Mouse (Mus musculus): ENCODE measurements at regions not wholly inside any gene's neighbourhood (a gene's known extent, or its start where the extent isn't known, plus 50 kb on each side); places are given as distances from the start of the nearest gene placed in this dataset.

DNA sequence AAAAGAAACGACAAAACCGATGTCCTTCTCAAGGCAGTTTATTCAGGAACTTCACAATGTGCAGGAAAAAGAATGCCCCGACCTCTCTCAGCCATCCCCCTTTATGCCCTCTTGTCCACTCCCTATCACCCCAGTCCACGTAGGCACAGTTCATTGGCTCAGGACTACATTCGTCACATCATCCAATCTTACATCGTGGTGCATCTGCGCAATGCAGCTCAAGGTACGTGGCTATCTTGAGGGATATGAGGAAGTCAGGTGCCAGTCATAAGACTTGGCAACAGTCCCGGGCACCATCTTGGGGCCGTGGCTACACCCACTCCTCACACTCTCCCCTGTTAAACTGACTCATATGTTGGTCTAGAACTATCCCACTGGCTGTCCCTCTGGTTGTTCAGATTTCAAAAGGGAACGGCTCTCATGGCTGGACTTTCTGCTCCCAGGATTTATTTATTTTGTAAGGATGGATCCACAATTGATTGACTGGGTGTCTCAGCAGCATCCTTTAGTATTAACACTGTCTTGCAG, 87.4 kb upstream of the Olfr1402 start:
- peak in 1 of 2 experiments; percentile 35 for DNase-seq (ENCODE audit: low spot score in 2 of 2)

DNA sequence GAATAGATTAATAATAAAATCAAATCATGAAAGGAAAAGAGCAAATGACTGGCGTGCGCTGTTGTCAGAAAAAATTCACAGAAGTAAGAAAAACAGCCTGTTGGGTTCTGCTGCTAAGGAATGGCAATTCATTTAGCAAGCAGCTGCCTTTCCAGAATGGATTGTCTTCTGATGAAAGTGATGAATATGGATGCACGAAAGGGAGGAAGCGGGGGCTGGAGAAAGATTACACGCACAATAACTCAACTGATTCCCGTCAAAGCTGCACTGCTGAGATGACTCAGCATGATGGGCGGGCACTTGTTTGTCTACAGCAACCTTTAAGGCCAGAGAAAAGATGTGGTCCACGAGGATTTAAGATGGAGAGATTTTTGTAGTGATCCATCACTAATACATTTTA, 85.4 kb upstream of the Olfr1402 start:
- peak in 1 of 2 experiments; percentile 48 for DNase-seq (ENCODE audit: low spot score in 2 of 2)

GRCm38 (mm10) chr3:97491904-97492303, 70.1 kb upstream of the Olfr1402 start:
- no peak for DNase-seq (ENCODE audit: low spot score in 2 of 2)

DNA sequence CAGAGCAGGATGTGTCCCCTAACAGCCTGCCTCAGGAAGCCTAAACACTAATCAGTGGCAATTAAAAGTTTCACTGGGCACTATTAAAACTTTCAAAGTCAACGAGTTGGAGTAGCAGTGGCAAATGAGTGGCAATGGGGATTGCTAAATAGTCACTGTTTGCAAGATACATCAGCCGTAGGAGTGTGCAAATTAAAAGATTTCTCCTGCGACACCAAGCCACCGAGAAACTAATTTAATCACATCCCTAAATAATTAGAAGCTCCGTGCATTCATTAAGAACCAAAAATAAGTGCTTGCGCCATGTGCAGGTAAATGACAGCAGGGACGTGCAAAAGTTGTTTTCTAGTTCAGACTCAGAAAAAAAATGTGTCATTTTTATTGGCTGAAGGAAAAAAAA, 69.4 kb upstream of the Olfr1402 start:
- DNase-seq (ENCODE audit: low spot score in 2 of 2) = no peak

GRCm38 (mm10) chr3:97489336-97489735, 67.5 kb upstream of the Olfr1402 start:
- no peak for DNase-seq (ENCODE audit: low spot score in 2 of 2)
